26 mouse cellular contexts compared by ENCODE assay signal in genomic region chr5:114406592-114406991, GRCm38 (mm10). TPM values are rescaled to one million over a fixed set of nuclear protein-coding genes. Genes with fewer than 3 reads are reported as not detected.
DNase-seq lines count a peak whose midpoint lies in the region; ATAC-seq and TF ChIP-seq lines count a peak whose summit lies in the region.
"Had no signal": no experiment of that assay in that cellular context is flagged by ENCODE, and none has a peak within 500 bp of the region (broad histone marks: within the 10 kb centered on the region; RNA-seq: fewer than 3 reads in every experiment).

No protein-coding gene starts in this region.

- in situ Hi-C loops in Patski (cut with MboI; ENCODE audit: low pct_unique_long_range_greater_than_20kb), result no loop called here

- no peak overlapping the region for H3K4me2 ChIP-seq in forebrain, embryonic 11.5 days (ENCODE audit: low read depth, low read length, severe bottlenecking)
- H3K4me2 ChIP-seq: forebrain, embryonic 15.5 days; heart, embryonic 12.5 days; stomach, embryonic 15.5 days had no signal

- H3K9ac ChIP-seq in forebrain, embryonic 11.5 days (ENCODE audit: low read length), result no peak overlapping the region
- H3K9ac ChIP-seq: forebrain, embryonic 15.5 days; heart, embryonic 12.5 days; liver, embryonic 14.5 days; stomach, embryonic 15.5 days had no signal

- H3K4me3 ChIP-seq in forebrain, embryonic 11.5 days (ENCODE audit: low read depth, low read length), result no peak overlapping the region
- H3K4me3 ChIP-seq: forebrain, embryonic 15.5 days; gastrocnemius, adult 2 months; heart, embryonic 12.5 days; stomach, embryonic 15.5 days had no signal

- no peaks in the 10 kb centered on the region for H3K4me1 ChIP-seq in forebrain, embryonic 11.5 days (replicated peaks; ENCODE audit: control insufficient read depth, insufficient read depth, low read length)
- H3K4me1 ChIP-seq: forebrain, embryonic 15.5 days; heart, embryonic 12.5 days; stomach, embryonic 15.5 days had no signal

- DNase-seq in ovary, adult 18-20 months (ENCODE audit: low spot score), result peak; percentile 46
- no peak for DNase-seq in ovary, postnatal 14 days (ENCODE audit: low spot score)
- DNase-seq in Patski (ENCODE audit: low read depth, low spot score), result no peak
- peak; percentile 83 for DNase-seq in adrenal gland, postnatal 10 days
- DNase-seq in right cerebral cortex, postnatal 10 days (ENCODE audit: low spot score in 2 of 2), result no peak
- DNase-seq in thymus, adult 18-20 months, result no peak
- no peak for DNase-seq in forebrain, embryonic 11.5 days (ENCODE audit: low spot score)
- DNase-seq: gastrocnemius, postnatal 36 days; heart, adult 18-20 months; kidney, adult 9 months; kidney, postnatal 10 days; layer of hippocampus, postnatal 36 days; liver; lung, adult 2 months; lung, postnatal 10 days; midbrain, embryonic 14.5 days; thymus, adult 2 months; thymus, postnatal 36 days had no signal

- 91% methylated on average over 14 of the region's 14 CpGs for WGBS in forebrain, embryonic 11.5 days

- H3K9me3 ChIP-seq in forebrain, embryonic 11.5 days (ENCODE audit: control insufficient read depth, low read length), result no peaks in the 10 kb centered on the region
- H3K9me3 ChIP-seq: forebrain, embryonic 15.5 days; heart, embryonic 12.5 days; stomach, embryonic 15.5 days had no signal

- CTCF ChIA-PET in Patski (lab: Charles Lee), result interaction anchor here (1.3 to 2.5 kb wide), 4 partner anchors 10 to 36 kb away, joined by 3 to 10 read pairs (median 6); no protein-coding TSS in a partner anchor

- H3K27me3 ChIP-seq in Patski, result no peaks in the 10 kb centered on the region
- no peaks in the 10 kb centered on the region for H3K27me3 ChIP-seq in forebrain, embryonic 11.5 days (ENCODE audit: control insufficient read depth, insufficient read depth, low read length)
- H3K27me3 ChIP-seq: forebrain, embryonic 15.5 days; heart, embryonic 12.5 days; stomach, embryonic 15.5 days had no signal

- POLR2A ChIA-PET in Patski (lab: Charles Lee), result interaction anchor here (1.2 to 2.7 kb wide), 3 partner anchors 11 to 34 kb away, joined by 3 to 9 read pairs (median 4); no protein-coding TSS in a partner anchor

- no peak overlapping the region for H3K27ac ChIP-seq in forebrain, embryonic 11.5 days (ENCODE audit: low read depth, low read length)
- H3K27ac ChIP-seq: forebrain, embryonic 15.5 days; gastrocnemius, adult 2 months; liver, embryonic 14.5 days; macrophage; stomach, embryonic 15.5 days had no signal

- peak; percentile 22 for ATAC-seq in Patski
- ATAC-seq in forebrain, embryonic 11.5 days (replicated peaks; ENCODE audit: low FRiP score), result no peak
- ATAC-seq: activated CD4-positive, CD25-positive, alpha-beta regulatory T cell, adult 4 months; forebrain, embryonic 15.5 days; intestine, embryonic 16.5 days had no signal

- H3K36me3 ChIP-seq in forebrain, embryonic 11.5 days (ENCODE audit: control insufficient read depth, insufficient read depth, low read length), result peaks cover 20% of the 10 kb centered on the region; the same call in 1 of the 2 replicates

- no peak for TF ChIP-seq CTCF in Patski (IDR thresholded peaks at IDR 0.05)

RNA-seq across cellular contexts. Expression of gene Ube3b, which starts 26.2 kb away (rescaled TPM):
- 98.6 TPM for polyA plus RNA-seq in Patski (2021)
- total RNA-seq in adrenal gland, postnatal 10 days (2021), result 10 to 100 TPM; 65.9 to 79.5 TPM
- polyA plus RNA-seq in forebrain, embryonic 11.5 days (2014; fragmentation: Nextera tagmentation; extraction: Ambion mirVana), result 52.9 and 59.6 TPM in 2 replicates

RNA-seq across cellular contexts. Expression of gene Kctd10, which starts 26.3 kb away (rescaled TPM):
- polyA plus RNA-seq in Patski (2021), result 98.6 TPM
- 10 to 100 TPM; 63.5 to 69.7 TPM for total RNA-seq in adrenal gland, postnatal 10 days (2021)
- polyA plus RNA-seq in forebrain, embryonic 11.5 days (2014; fragmentation: Nextera tagmentation; extraction: Ambion mirVana), result 86.4 and 93.3 TPM in 2 replicates

RNA-seq across cellular contexts. Expression of gene Mmab, which starts 37.3 kb away (rescaled TPM):
- 37.0 TPM for polyA plus RNA-seq in Patski (2021)
- 10 to 100 TPM; 15.2 to 17.5 TPM for total RNA-seq in adrenal gland, postnatal 10 days (2021)
- 27.7 and 30.6 TPM in 2 replicates for polyA plus RNA-seq in forebrain, embryonic 11.5 days (2014; fragmentation: Nextera tagmentation; extraction: Ambion mirVana)

RNA-seq across cellular contexts. Expression of gene Mvk, which starts 37.5 kb away (rescaled TPM):
- 28.4 TPM for polyA plus RNA-seq in Patski (2021)
- total RNA-seq in adrenal gland, postnatal 10 days (2021), result 10 to 100 TPM; 18.9 to 22.8 TPM
- 58.3 and 65.0 TPM in 2 replicates for polyA plus RNA-seq in forebrain, embryonic 11.5 days (2014; fragmentation: Nextera tagmentation; extraction: Ambion mirVana)

Comparison
In these comparisons a context has a peak if more than half of its experiments do, and no peak if none do; other contexts are left out.
1. DNase-seq: peak in ovary, adult 18-20 months (single experiment) and adrenal gland, postnatal 10 days (single experiment); none in ovary, postnatal 14 days (single experiment), Patski (single experiment), right cerebral cortex, postnatal 10 days (0 of 2), thymus, adult 18-20 months (0 of 2) and forebrain, embryonic 11.5 days (single experiment).